Comparison of ENCODE assay signal across 9 mouse cellular contexts in the genomic region with DNA sequence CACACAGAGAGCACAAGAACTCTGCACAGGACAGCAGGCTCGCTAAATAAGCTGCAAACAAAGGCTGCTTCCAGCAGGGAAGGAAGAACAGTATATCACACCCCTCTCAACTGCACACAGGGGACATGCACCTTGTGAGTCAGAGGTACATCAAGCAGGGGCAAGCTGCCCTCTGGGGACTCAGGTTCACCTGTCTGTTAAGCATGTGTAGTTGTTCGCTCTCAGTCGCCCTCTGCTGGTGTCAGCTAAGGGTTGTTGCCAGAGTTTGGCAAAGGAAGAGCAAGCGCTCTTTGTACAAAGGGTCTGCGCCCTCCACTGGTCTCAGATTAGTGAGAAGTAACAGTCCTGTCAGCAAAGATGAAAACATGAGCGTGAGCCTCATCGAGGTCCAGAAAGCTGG.
DNase-seq lines count a peak whose midpoint lies in the region; ATAC-seq lines count a peak whose summit lies in the region.
"Had no signal": no experiment of that assay in that cellular context is flagged by ENCODE, and none has a peak within 500 bp of the region (broad histone marks: within the 10 kb centered on the region; RNA-seq: fewer than 3 reads in every experiment).

No protein-coding gene starts in this region.

- no peaks in the 10 kb centered on the region for H3K27me3 ChIP-seq in hindbrain, embryonic 16.5 days (replicated peaks; ENCODE audit: control insufficient read depth, insufficient read depth, low read length)
- H3K27me3 ChIP-seq in midbrain, embryonic 16.5 days (ENCODE audit: control insufficient read depth, insufficient read depth, low read depth, low read length) = no peaks in the 10 kb centered on the region
- H3K27me3 ChIP-seq: embryonic facial prominence, embryonic 12.5 days had no signal

- H3K9me3 ChIP-seq in hindbrain, embryonic 16.5 days (ENCODE audit: control insufficient read depth, low read length) = no peaks in the 10 kb centered on the region
- no peaks in the 10 kb centered on the region for H3K9me3 ChIP-seq in midbrain, embryonic 16.5 days (replicated peaks; ENCODE audit: control insufficient read depth, low read length, poor library complexity, severe bottlenecking)
- H3K9me3 ChIP-seq: embryonic facial prominence, embryonic 12.5 days had no signal

- no peak overlapping the region for H3K27ac ChIP-seq in hindbrain, embryonic 16.5 days (ENCODE audit: low read depth, low read length)
- H3K27ac ChIP-seq in midbrain, embryonic 16.5 days (ENCODE audit: low read length) = no peak overlapping the region
- H3K27ac ChIP-seq: embryonic facial prominence, embryonic 12.5 days had no signal

- 24% methylated on average over 7 of the region's 7 CpGs for WGBS in hindbrain, embryonic 16.5 days
- WGBS in midbrain, embryonic 16.5 days = 16% methylated on average over 7 of the region's 7 CpGs

- H3K36me3 ChIP-seq in hindbrain, embryonic 16.5 days (ENCODE audit: control insufficient read depth, insufficient read depth, low read length) = no peaks in the 10 kb centered on the region
- H3K36me3 ChIP-seq in midbrain, embryonic 16.5 days (ENCODE audit: control insufficient read depth, insufficient read depth, low read length) = no peaks in the 10 kb centered on the region
- H3K36me3 ChIP-seq: embryonic facial prominence, embryonic 12.5 days had no signal

- H3K9ac ChIP-seq in hindbrain, embryonic 16.5 days (ENCODE audit: low read depth, low read length) = no peak overlapping the region
- no peak overlapping the region for H3K9ac ChIP-seq in midbrain, embryonic 16.5 days (ENCODE audit: low read depth, low read length)
- H3K9ac ChIP-seq: embryonic facial prominence, embryonic 12.5 days had no signal

- peak; percentile 32 for DNase-seq in urinary bladder, postnatal 14 days (ENCODE audit: low spot score)
- DNase-seq in urinary bladder, adult 2 months (ENCODE audit: low spot score) = no peak
- DNase-seq in cerebellum, postnatal 4 days (ENCODE audit: low spot score in 2 of 2) = peak; percentile 57 to 81
- DNase-seq in left cerebral cortex, adult 11 months (ENCODE audit: low spot score) = peak; percentile 43
- DNase-seq in thymus, postnatal 36 days = peak; percentile 24 to 27
- no peak for DNase-seq in spleen, postnatal 4 days (ENCODE audit: low spot score in 2 of 2)

- H3K4me2 ChIP-seq in hindbrain, embryonic 16.5 days (ENCODE audit: low read length) = no peak overlapping the region
- H3K4me2 ChIP-seq in midbrain, embryonic 16.5 days (ENCODE audit: low read length) = no peak overlapping the region
- H3K4me2 ChIP-seq: embryonic facial prominence, embryonic 12.5 days had no signal

- peak; percentile 32; the same call in 1 of the 2 replicates for ATAC-seq in hindbrain, embryonic 16.5 days
- peak; percentile 30 for ATAC-seq in midbrain, embryonic 16.5 days

- H3K4me1 ChIP-seq in hindbrain, embryonic 16.5 days (ENCODE audit: control insufficient read depth, insufficient read depth, low read depth, low read length) = peaks cover 12% of the 10 kb centered on the region
- H3K4me1 ChIP-seq in midbrain, embryonic 16.5 days (ENCODE audit: control insufficient read depth, insufficient read depth, low read length) = peaks cover 13% of the 10 kb centered on the region
- H3K4me1 ChIP-seq: embryonic facial prominence, embryonic 12.5 days had no signal

- H3K4me3 ChIP-seq in hindbrain, embryonic 16.5 days (ENCODE audit: low read length) = no peak overlapping the region
- no peak overlapping the region for H3K4me3 ChIP-seq in midbrain, embryonic 16.5 days (ENCODE audit: low read depth, low read length)
- H3K4me3 ChIP-seq: embryonic facial prominence, embryonic 12.5 days had no signal

Comparison
In these comparisons a context has a peak if more than half of its experiments do, and no peak if none do; other contexts are left out.
1. DNase-seq: peak in urinary bladder, postnatal 14 days (single experiment), cerebellum, postnatal 4 days (2 of 2), left cerebral cortex, adult 11 months (single experiment) and thymus, postnatal 36 days (2 of 2); none in urinary bladder, adult 2 months (single experiment) and spleen, postnatal 4 days (0 of 2).